Mouse (Mus musculus): ENCODE measurements around the gene Trim28. TPM values are rescaled to one million over a fixed set of nuclear protein-coding genes. Genes with fewer than 3 reads are reported as not detected.
A peak's percentile ranks its signal among the peaks of the same experiment; 100 is the strongest.

The Trim28 gene
- 356 and 380 TPM in 2 replicates for polyA plus RNA-seq (2016; fragmentation: Nextera tagmentation; extraction: Ambion mirVana)

DNA sequence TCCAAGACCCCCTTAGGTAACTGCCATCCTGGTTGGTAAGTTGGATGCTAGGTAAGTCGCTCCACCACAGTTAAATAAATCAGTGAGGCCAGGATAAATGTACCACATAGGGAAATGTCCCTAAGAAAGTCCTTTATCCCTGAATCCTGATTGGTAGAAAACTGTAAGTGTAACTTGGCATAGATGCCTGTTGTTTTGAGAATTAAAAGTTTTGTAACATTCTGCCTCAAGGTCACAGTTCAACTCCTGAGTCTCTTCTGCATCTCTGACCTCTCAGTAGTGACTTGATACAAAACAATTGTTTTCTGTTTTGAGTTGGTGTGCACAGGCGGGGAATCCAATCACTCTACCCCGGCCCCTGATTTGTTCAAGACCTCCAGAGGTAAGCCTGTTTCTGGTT, at the start of gene Trim28:
Trim28 (plus strand) TSS at position 264 of the 400 bp plus-strand sequence.
- Histone ChIP-seq H3K9me3 (replicated peaks) (no peaks in the 10 kb centered on the region), H3K9ac (no peak within 1 kb of the TSS), H3K4me3 (no peak within 1 kb of the TSS), H3K27ac (no peak within 1 kb of the TSS), H3K36me3 (0 out of 2 replicates have a peak, but pooled peaks cover 2% of the 10 kb centered on the region), H3K4me2 (replicated peaks) (no peak within 1 kb of the TSS), H3K4me1 (no peaks in the 10 kb centered on the region), H3K27me3 (no peaks in the 10 kb centered on the region)
- ATAC-seq (ENCODE audit: low FRiP score) = no peak
- 77% methylated on average over 3 of the region's 3 CpGs for WGBS

DNA sequence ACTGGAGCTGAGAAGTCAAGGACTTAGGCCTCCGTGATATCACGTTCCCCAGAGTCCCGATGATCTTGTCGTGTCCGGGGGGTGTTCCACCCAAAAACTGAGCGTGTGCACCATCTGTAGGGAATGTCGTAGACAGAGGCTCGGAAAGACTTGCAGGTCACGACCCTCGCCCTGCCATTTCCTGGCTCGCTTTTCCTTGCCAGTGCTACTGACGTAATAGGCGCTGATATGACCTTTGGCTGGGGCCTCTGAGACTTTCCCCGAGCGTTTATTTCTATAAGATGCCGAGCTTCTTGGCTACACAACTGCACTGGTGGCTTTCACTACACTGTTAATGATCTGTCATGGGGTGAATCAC, 49.1 kb upstream of the Trim28 start:
- WGBS = 6% methylated on average over 16 of the region's 16 CpGs
- Histone ChIP-seq H3K27me3 (no peaks in the 10 kb centered on the region), H3K4me2 (replicated peaks) (peak overlapping the region; percentile 82), H3K9ac (peak overlapping the region; percentile 66), H3K27ac (peak overlapping the region; percentile 80), H3K4me1 (peaks cover 12% of the 10 kb centered on the region), H3K36me3 (no peaks in the 10 kb centered on the region), H3K9me3 (replicated peaks) (no peaks in the 10 kb centered on the region), H3K4me3 (peak overlapping the region; percentile 45)
- no peak; the same call in 1 of the 2 replicates for ATAC-seq (ENCODE audit: low FRiP score)

DNA sequence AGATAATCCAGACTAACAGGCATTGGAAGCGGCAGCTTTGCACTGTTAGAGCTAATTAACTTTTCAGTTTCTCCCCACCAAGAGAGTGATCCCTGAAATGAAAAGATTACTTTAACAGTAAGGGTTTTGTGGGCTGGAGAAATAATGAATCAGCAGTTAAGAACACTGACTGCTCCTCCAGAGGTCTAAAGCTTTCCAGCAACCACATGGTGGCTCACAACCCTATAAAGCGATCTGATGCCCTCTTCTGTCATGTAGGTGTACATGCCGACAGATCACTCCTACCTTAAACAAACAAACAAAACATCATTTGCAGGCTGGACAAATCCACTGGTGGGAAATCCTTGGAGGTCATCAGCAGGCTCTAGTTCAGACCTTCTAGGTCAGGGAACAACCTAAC, 44.0 kb upstream of the Trim28 start:
- Histone ChIP-seq H3K9me3 (replicated peaks) (no peaks in the 10 kb centered on the region), H3K4me3 (no peak overlapping the region), H3K27ac (no peak overlapping the region), H3K27me3 (no peaks in the 10 kb centered on the region), H3K9ac (no peak overlapping the region), H3K4me1 (peaks cover 7% of the 10 kb centered on the region), H3K36me3 (no peaks in the 10 kb centered on the region), H3K4me2 (replicated peaks) (no peak overlapping the region)
- WGBS = 62% methylated on average over 3 of the region's 3 CpGs
- ATAC-seq (ENCODE audit: low FRiP score) = no peak

DNA sequence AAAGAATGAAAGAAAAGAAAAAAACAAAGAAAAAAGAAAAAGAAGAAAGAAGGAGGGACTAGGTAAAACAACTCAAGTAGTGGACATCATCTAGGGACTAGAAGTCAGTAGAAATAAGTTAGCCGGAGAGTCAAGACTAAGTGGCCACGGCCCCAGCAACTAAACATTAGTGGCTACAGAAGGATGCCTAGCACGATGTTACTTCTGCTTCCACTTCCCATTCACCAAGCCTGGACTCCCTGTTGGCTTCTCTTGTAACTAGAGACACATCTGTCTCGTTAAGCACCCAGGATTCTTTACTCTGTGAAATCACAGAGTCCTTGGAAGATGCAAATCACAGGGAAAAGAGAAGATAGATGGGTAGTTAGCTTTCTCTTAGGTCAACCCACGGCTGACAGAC, 41.4 kb upstream of the Trim28 start:
- Histone ChIP-seq H3K4me1 (no peaks in the 10 kb centered on the region), H3K36me3 (no peaks in the 10 kb centered on the region), H3K4me3 (no peak overlapping the region), H3K27me3 (no peaks in the 10 kb centered on the region), H3K9ac (no peak overlapping the region), H3K4me2 (replicated peaks) (no peak overlapping the region), H3K9me3 (replicated peaks) (no peaks in the 10 kb centered on the region), H3K27ac (no peak overlapping the region)
- WGBS = 76% methylated on average over 5 of the region's 5 CpGs
- ATAC-seq (ENCODE audit: low FRiP score) = no peak

- WGBS = 80% methylated on average over 4 of the region's 4 CpGs
- Histone ChIP-seq H3K4me1 (no peaks in the 10 kb centered on the region), H3K4me2 (replicated peaks) (no peak overlapping the region), H3K4me3 (no peak overlapping the region), H3K36me3 (no peaks in the 10 kb centered on the region), H3K9ac (no peak overlapping the region), H3K9me3 (replicated peaks) (no peaks in the 10 kb centered on the region), H3K27me3 (no peaks in the 10 kb centered on the region), H3K27ac (no peak overlapping the region)
- no peak for ATAC-seq (ENCODE audit: low FRiP score)
Observed at GRCm38 (mm10) chr7:12958948-12959347, 40.0 kb upstream of the Trim28 start.

DNA sequence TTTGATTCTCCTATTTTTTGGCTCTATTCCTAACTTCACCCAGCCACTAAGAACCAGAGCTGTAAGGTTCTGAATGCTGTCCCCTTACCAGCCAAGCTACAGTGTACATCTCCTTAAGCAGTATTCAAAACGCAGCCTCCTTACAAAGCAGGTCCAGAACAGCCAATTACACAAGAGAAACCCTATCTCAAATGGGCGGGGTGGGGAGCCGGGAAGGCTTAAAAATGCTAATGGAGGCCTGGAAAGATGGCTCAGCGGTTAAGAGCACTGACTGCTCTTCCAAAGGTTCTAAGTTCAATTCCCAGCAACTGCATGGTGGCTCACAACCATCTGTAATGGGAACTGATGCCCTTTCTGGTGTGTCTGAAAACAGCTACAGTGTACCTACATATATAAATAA, 39.2 kb upstream of the Trim28 start:
- Histone ChIP-seq H3K4me3 (no peak overlapping the region), H3K27ac (no peak overlapping the region), H3K27me3 (no peaks in the 10 kb centered on the region), H3K36me3 (no peaks in the 10 kb centered on the region), H3K4me1 (peaks cover 1% of the 10 kb centered on the region), H3K9ac (no peak overlapping the region), H3K9me3 (replicated peaks) (no peaks in the 10 kb centered on the region), H3K4me2 (replicated peaks) (no peak overlapping the region)
- ATAC-seq (ENCODE audit: low FRiP score) = no peak
- WGBS = 14% methylated on average over 4 of the region's 4 CpGs

- 3% methylated on average over 29 of the region's 29 CpGs for WGBS
- H3K4me2 ChIP-seq (replicated peaks) = peak overlapping the region; percentile 57
- ATAC-seq (ENCODE audit: low FRiP score) = peak; percentile 71
- H3K4me3 ChIP-seq = peak overlapping the region; percentile 37
- peak overlapping the region; percentile 53 for H3K9ac ChIP-seq
- H3K4me1 ChIP-seq = peaks cover 12% of the 10 kb centered on the region
- no peaks in the 10 kb centered on the region for H3K27me3 ChIP-seq
- H3K36me3 ChIP-seq = no peaks in the 10 kb centered on the region
- peak overlapping the region; percentile 80 for H3K27ac ChIP-seq
- H3K9me3 ChIP-seq (replicated peaks) = no peaks in the 10 kb centered on the region
Observed at GRCm38 (mm10) chr7:12961511-12962141, 37.3 kb upstream of the Trim28 start.

GRCm38 (mm10) chr7:12965678-12966091, 33.2 kb upstream of the Trim28 start, which contains the start of gene Zfp324:
TSS of gene Zfp324 (plus strand) at chr7:12965838.
- WGBS = under 1% methylated on average over 23 of the region's 23 CpGs
- ATAC-seq (ENCODE audit: low FRiP score) = peak; percentile 93
- Histone ChIP-seq H3K36me3 (peaks cover 21% of the 10 kb centered on the region), H3K4me3 (peak within 1 kb of the TSS; percentile 85), H3K4me2 (replicated peaks) (peak within 1 kb of the TSS; percentile 96), H3K27me3 (no peaks in the 10 kb centered on the region), H3K9me3 (replicated peaks) (no peaks in the 10 kb centered on the region), H3K27ac (peak within 1 kb of the TSS; percentile 90), H3K9ac (peak within 1 kb of the TSS; percentile 95), H3K4me1 (peaks cover 22% of the 10 kb centered on the region)

GRCm38 (mm10) chr7:12966104-12966845, 32.6 kb upstream of the Trim28 start:
- ATAC-seq (ENCODE audit: low FRiP score) = peak; percentile 69
- peak overlapping the region; percentile 96 for H3K4me2 ChIP-seq (replicated peaks)
- under 1% methylated on average over 29 of the region's 29 CpGs for WGBS

GRCm38 (mm10) chr7:12970906-12971305, 28.0 kb upstream of the Trim28 start:
- Histone ChIP-seq H3K36me3 (peaks cover 48% of the 10 kb centered on the region), H3K4me3 (no peak overlapping the region), H3K4me2 (replicated peaks) (no peak overlapping the region), H3K4me1 (peaks cover 13% of the 10 kb centered on the region), H3K9me3 (replicated peaks) (no peaks in the 10 kb centered on the region), H3K9ac (no peak overlapping the region), H3K27me3 (no peaks in the 10 kb centered on the region), H3K27ac (no peak overlapping the region)
- ATAC-seq (ENCODE audit: low FRiP score) = no peak
- 93% methylated on average over 25 of the region's 25 CpGs for WGBS

More at GRCm38 (mm10) chr7:12966104-12966845, 32.6 kb upstream of the Trim28 start:
- Histone ChIP-seq H3K4me1 (peaks cover 22% of the 10 kb centered on the region), H3K4me3 (peak overlapping the region; percentile 85), H3K27me3 (no peaks in the 10 kb centered on the region), H3K36me3 (peaks cover 27% of the 10 kb centered on the region), H3K9me3 (replicated peaks) (no peaks in the 10 kb centered on the region), H3K9ac (peak overlapping the region; percentile 95), H3K27ac (peak overlapping the region; percentile 90)

- Histone ChIP-seq H3K9me3 (replicated peaks) (no peaks in the 10 kb centered on the region), H3K27me3 (no peaks in the 10 kb centered on the region), H3K4me1 (peaks cover 12% of the 10 kb centered on the region), H3K4me2 (replicated peaks) (peak within 1 kb of the TSS; percentile 78), H3K27ac (peak within 1 kb of the TSS; percentile 92), H3K9ac (peak within 1 kb of the TSS; percentile 69), H3K36me3 (peaks cover 16% of the 10 kb centered on the region; the same call in 1 of the 2 replicates), H3K4me3 (peak within 1 kb of the TSS; percentile 63)
- ATAC-seq (ENCODE audit: low FRiP score) = peak; percentile 99
- under 1% methylated on average over 40 of the region's 49 CpGs for WGBS
Observed at GRCm38 (mm10) chr7:12977682-12978389, 21.1 kb upstream of the Trim28 start, which contains the start of gene Zfp446. TSS of gene Zfp446 (plus strand) at chr7:12977848.
